Mouse (Mus musculus): ENCODE data around the gene Dhx16. TPM values are rescaled to one million over a fixed set of nuclear protein-coding genes. Genes with fewer than 3 reads are reported as not detected.

Dhx16 gene
- polyA plus RNA-seq, 1 experiment from 2014 or later = 38.3 TPM

DNA sequence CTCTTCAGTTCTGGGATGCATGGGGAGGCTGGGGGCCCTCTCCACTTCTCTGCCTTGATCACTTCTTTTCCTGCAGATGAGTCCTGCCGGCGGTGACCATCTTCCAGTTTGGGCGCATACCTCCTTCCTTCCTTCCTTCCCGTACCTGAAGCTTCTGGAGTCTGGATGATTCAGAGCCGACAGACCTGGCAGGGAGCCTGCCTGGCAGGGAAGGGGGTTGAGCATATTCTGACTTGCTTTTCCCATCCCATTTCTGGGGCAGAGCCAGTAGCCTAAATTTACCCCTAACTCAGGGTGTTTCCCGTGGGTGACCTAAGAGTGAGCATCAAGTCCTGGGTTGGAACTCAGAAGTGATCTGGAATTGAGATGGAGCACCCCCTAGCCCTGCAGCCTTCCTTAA lies 4.9 kb upstream of the Dhx16 start:
- Histone ChIP-seq H3K27ac (ENCODE audit: low read length) (no peak overlapping the region), H3K9ac (ENCODE audit: low read depth, low read length) (no peak overlapping the region), H3K36me3 (ENCODE audit: control insufficient read depth, insufficient read depth, low read length) (no peaks in the 10 kb centered on the region; the same call in 1 of the 2 replicates), H3K4me1 (ENCODE audit: control insufficient read depth, insufficient read depth, low read length) (peaks cover 23% of the 10 kb centered on the region), H3K4me2 (ENCODE audit: low read depth, low read length) (no peak overlapping the region), H3K27me3 (replicated peaks; ENCODE audit: control insufficient read depth, insufficient read depth, low read length) (no peaks in the 10 kb centered on the region), H3K4me3 (ENCODE audit: low read length) (no peak overlapping the region), H3K9me3 (ENCODE audit: control insufficient read depth, low read length) (0 out of 2 replicates have a peak, but pooled peaks cover 4% of the 10 kb centered on the region)
- ATAC-seq = no peak
- WGBS = 84% methylated on average over 6 of the region's 6 CpGs

DNA sequence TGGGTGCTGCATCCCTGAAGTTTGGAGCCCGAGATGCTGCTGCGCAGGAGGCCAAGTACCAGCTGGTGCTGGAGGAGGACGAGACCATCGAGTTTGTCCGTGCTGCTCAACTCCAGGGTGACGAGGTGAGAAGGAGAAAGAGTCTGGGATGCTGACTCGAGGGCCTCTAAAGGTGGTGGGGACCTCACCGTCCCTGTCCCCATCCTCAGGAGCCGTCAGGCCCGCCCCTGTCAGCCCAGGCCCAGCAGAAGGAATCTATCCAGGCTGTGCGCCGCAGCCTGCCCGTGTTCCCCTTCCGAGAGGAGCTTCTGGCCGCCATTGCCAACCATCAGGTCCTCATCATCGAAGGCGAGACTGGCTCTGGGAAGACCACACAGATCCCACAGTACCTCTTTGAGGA lies 3.3 kb downstream of the Dhx16 start:
- peaks cover 33% of the 10 kb centered on the region for H3K36me3 ChIP-seq (ENCODE audit: control insufficient read depth, insufficient read depth, low read length)
- no peak for ATAC-seq
- no peaks in the 10 kb centered on the region for H3K27me3 ChIP-seq (replicated peaks; ENCODE audit: control insufficient read depth, insufficient read depth, low read length)

DNA sequence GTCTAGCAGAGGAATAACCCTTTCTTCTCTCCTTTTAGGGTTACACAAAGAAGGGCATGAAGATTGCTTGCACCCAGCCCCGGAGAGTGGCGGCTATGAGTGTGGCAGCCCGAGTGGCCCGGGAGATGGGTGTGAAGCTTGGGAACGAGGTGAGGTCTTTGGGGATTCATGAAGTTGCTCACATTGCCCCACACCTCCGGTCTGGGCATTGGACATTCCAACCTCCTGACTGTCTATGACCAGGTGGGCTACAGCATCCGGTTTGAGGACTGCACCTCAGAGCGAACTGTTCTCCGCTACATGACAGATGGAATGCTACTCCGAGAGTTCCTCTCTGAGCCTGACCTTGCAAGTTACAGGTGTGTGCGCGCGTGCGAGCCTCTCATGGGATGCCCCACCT lies 4.2 kb downstream of the Dhx16 start:
- Histone ChIP-seq H3K36me3 (ENCODE audit: control insufficient read depth, insufficient read depth, low read length) (peaks cover 37% of the 10 kb centered on the region), H3K27me3 (replicated peaks; ENCODE audit: control insufficient read depth, insufficient read depth, low read length) (no peaks in the 10 kb centered on the region), H3K4me1 (ENCODE audit: control insufficient read depth, insufficient read depth, low read length) (peaks cover 4% of the 10 kb centered on the region; the same call in 1 of the 2 replicates), H3K9me3 (ENCODE audit: control insufficient read depth, low read length) (no peaks in the 10 kb centered on the region), H3K4me2 (ENCODE audit: low read depth, low read length) (no peak overlapping the region), H3K9ac (ENCODE audit: low read depth, low read length) (no peak overlapping the region), H3K27ac (ENCODE audit: low read length) (no peak overlapping the region), H3K4me3 (ENCODE audit: low read length) (no peak overlapping the region)
- WGBS = 97% methylated on average over 14 of the region's 14 CpGs
- no peak for ATAC-seq

More for the DNA sequence above, 3.3 kb downstream of the Dhx16 start:
- Histone ChIP-seq H3K27ac (ENCODE audit: low read length) (no peak overlapping the region), H3K4me2 (ENCODE audit: low read depth, low read length) (no peak overlapping the region), H3K4me1 (ENCODE audit: control insufficient read depth, insufficient read depth, low read length) (peaks cover 4% of the 10 kb centered on the region; the same call in 1 of the 2 replicates), H3K9me3 (ENCODE audit: control insufficient read depth, low read length) (no peaks in the 10 kb centered on the region), H3K9ac (ENCODE audit: low read depth, low read length) (no peak overlapping the region), H3K4me3 (ENCODE audit: low read length) (no peak overlapping the region)
- WGBS = 93% methylated on average over 17 of the region's 17 CpGs

DNA sequence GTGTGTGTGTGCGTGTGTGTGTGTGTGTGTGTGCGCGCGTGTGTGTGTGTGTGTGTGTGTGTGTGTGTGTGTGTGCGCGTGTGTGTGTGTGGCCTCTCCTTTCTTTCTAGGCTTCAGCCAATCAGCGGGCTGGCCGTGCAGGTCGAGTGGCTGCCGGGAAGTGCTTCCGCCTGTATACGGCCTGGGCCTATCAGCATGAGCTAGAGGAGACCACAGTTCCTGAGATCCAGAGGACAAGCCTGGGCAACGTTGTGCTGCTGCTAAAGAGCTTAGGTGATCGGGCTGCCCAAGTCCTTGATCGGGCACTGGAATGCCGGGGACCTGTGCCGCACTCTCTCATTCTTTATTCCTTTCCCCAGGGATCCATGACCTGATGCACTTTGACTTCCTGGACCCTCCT lies 8.1 kb downstream of the Dhx16 start:
- Histone ChIP-seq H3K4me3 (ENCODE audit: low read length) (no peak overlapping the region), H3K4me2 (ENCODE audit: low read depth, low read length) (no peak overlapping the region), H3K27me3 (replicated peaks; ENCODE audit: control insufficient read depth, insufficient read depth, low read length) (no peaks in the 10 kb centered on the region), H3K9ac (ENCODE audit: low read depth, low read length) (no peak overlapping the region), H3K9me3 (ENCODE audit: control insufficient read depth, low read length) (no peaks in the 10 kb centered on the region), H3K4me1 (ENCODE audit: control insufficient read depth, insufficient read depth, low read length) (no peaks in the 10 kb centered on the region), H3K36me3 (ENCODE audit: control insufficient read depth, insufficient read depth, low read length) (peaks cover 32% of the 10 kb centered on the region), H3K27ac (ENCODE audit: low read length) (no peak overlapping the region)
- WGBS = 70% methylated on average over 11 of the region's 17 CpGs
- no peak for ATAC-seq

DNA sequence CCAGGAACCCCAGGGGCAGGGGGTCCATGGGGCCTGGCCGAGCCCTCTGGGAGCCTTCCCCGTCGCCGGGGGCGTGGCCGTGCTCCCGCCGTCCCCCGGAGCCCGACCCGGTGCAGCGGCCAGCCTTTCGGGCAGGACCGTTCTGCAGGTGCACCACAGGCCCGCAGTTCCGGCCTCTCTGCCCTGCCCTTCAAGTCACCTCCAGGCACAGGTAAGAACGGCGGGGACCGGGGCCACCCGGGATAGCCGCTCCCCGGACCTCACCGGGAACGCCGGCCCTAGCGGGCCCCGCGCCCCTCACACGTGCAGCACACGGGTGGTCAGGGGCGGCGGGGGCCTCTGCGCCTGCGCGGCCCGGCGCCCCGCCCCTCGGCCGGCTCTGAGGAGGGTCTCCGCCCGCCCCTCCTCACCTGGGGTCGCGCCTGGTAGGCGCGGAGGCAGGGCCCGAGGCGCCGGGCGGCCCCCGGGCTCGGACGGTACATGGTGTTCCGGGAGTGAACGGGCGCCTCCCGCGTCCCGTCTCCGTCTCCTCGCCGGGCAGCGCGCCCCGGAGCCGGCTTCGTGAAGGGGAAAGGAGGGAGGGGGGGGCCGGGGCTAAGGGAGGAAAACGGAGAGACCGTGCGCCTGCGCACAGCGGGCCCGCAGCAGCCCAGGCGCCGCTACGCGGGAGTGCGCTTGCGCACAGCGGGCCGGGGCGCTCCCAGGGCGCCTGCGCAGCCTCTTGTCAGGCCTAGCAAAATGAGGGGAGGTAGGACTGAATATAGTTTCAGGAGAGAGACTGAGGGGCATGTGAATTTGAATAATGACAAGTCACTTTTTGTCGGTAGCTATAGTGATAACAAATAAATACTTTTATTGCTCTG lies 17.4 kb downstream of the Dhx16 start, which contains the start of gene 2310061I04Rik:
TSS of gene 2310061I04Rik (minus strand) at position 651 of the 863 bp plus-strand sequence.
- Histone ChIP-seq H3K9me3 (ENCODE audit: control insufficient read depth, low read length) (no peaks in the 10 kb centered on the region), H3K36me3 (ENCODE audit: control insufficient read depth, insufficient read depth, low read length) (peaks cover 11% of the 10 kb centered on the region; the same call in 1 of the 2 replicates), H3K4me2 (ENCODE audit: low read depth, low read length) (peak within 1 kb of the TSS; percentile 92), H3K4me1 (ENCODE audit: control insufficient read depth, insufficient read depth, low read length) (peaks cover 14% of the 10 kb centered on the region), H3K9ac (ENCODE audit: low read depth, low read length) (peak within 1 kb of the TSS; percentile 84), H3K27me3 (replicated peaks; ENCODE audit: control insufficient read depth, insufficient read depth, low read length) (no peaks in the 10 kb centered on the region), H3K27ac (ENCODE audit: low read length) (peak within 1 kb of the TSS; percentile 72), H3K4me3 (ENCODE audit: low read length) (peak within 1 kb of the TSS; percentile 72)
- under 1% methylated on average over 82 of the region's 86 CpGs for WGBS
- ATAC-seq = peak; percentile 95

DNA sequence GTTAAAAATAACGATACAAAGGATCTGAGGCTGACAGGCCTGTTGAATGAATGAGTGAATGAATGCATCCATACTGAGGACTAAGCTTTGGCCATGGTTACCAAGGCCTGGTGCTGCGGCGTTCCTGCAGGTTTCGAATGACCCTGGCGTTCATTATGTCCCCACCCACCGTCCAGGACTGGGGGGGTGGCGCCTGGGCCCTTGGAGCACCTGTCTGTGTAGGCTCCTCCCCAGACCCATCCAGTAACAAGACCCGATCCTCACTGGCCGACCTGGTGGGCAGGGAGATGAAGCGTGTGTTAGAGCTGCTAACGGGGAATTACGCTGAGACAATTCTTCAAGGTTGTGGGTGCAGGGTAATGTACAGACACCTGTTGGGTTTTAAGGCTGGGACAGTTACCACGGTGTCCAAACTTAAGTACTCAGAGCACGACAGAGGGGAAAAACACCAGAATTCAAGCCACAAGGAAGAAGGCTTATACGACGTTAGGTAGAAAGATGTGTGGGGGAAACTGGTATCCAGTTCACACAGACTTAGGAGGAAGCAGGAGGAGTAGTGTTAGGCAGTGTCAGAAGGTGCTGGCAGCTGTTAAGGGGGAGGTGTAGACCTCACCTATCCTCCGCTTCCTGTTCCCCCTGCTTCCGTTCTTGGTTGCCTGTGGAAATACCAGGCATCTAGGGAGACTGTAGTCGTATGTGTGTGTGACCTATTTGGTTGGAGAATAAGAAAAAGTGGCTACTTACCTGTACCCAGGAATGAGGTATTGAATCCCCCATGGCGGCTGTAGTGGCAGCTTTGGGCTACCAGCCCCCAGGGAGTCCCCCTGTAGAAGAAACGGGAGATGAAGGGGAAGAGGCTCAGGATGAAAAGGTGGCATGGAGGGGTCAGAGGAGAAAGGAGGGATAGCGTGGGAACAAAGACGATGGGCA lies 18.3 kb downstream of the Dhx16 start:
- ATAC-seq = peak; percentile 56
- Histone ChIP-seq H3K4me2 (ENCODE audit: low read depth, low read length) (peak overlapping the region; percentile 51), H3K36me3 (ENCODE audit: control insufficient read depth, insufficient read depth, low read length) (peaks cover 9% of the 10 kb centered on the region; the same call in 1 of the 2 replicates), H3K27ac (ENCODE audit: low read length) (peak overlapping the region; percentile 4; the same call in 1 of the 2 replicates), H3K9me3 (ENCODE audit: control insufficient read depth, low read length) (no peaks in the 10 kb centered on the region), H3K4me3 (ENCODE audit: low read length) (peak overlapping the region; percentile 72), H3K4me1 (ENCODE audit: control insufficient read depth, insufficient read depth, low read length) (peaks cover 14% of the 10 kb centered on the region), H3K27me3 (replicated peaks; ENCODE audit: control insufficient read depth, insufficient read depth, low read length) (no peaks in the 10 kb centered on the region), H3K9ac (ENCODE audit: low read depth, low read length) (peak overlapping the region; percentile 66)
- WGBS = 40% methylated on average over 23 of the region's 23 CpGs

DNA sequence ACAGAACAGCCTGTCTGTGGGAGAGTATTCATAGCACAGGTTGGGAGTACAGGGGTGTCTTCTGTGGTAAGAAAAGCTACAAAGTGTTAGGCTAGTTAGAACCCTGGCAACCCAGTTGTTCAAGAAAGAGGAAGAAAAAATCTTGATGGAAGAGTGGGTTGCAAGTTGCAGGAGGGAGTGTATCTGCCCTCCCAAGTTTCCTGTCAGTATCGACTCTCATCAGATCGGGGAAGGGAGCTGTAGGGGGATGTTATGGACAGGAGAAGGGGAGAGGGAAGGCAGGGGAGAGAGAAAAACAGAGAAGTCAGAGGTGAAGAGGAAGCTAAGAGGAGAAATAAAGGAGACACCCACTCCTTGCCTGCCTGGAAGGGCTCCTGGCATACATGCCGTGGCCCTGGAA lies 21.0 kb downstream of the Dhx16 start:
- no peak overlapping the region for H3K27ac ChIP-seq (ENCODE audit: low read length)
- H3K9ac ChIP-seq (ENCODE audit: low read depth, low read length) = no peak overlapping the region
- no peaks in the 10 kb centered on the region for H3K27me3 ChIP-seq (replicated peaks; ENCODE audit: control insufficient read depth, insufficient read depth, low read length)
- H3K36me3 ChIP-seq (ENCODE audit: control insufficient read depth, insufficient read depth, low read length) = no peaks in the 10 kb centered on the region; the same call in 1 of the 2 replicates
- 93% methylated on average over 3 of the region's 3 CpGs for WGBS
- H3K4me1 ChIP-seq (ENCODE audit: control insufficient read depth, insufficient read depth, low read length) = peaks cover 13% of the 10 kb centered on the region
- H3K4me3 ChIP-seq (ENCODE audit: low read length) = no peak overlapping the region
- H3K4me2 ChIP-seq (ENCODE audit: low read depth, low read length) = no peak overlapping the region
- no peak for ATAC-seq
- no peaks in the 10 kb centered on the region for H3K9me3 ChIP-seq (ENCODE audit: control insufficient read depth, low read length)

DNA sequence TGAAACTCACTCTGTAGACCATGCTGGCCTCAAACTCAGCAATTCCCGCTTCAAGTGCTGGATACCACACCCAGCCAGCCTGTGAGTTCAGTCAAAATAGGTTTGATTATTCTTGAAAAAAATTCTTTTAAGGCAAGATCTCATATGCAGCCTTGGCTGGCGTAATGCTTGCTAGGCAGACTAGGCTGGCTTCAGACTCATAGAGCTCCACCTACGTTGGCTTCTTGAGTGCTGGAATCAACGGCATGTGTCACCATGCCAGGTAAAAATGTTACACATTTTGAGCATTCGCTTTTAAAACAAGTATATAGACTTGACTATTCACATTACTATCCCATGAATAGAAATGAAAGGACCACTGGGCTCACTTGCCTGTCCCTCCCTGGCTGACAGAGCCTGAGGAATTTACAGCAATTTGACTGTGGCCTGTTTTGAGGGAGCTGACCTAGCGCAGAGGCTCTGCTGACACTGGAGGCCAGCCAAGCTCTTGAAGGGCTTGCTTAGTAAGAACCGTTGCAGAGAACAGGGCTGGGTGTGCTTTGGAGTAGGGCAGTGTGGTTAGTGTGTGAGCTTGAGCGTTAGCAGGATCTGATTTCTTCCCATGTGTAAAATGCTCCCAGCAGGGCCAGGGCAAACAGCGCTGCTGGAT lies 23.8 kb downstream of the Dhx16 start:
- WGBS = 87% methylated on average over 9 of the region's 9 CpGs
- H3K4me2 ChIP-seq (ENCODE audit: low read depth, low read length) = no peak overlapping the region
- no peak overlapping the region for H3K9ac ChIP-seq (ENCODE audit: low read depth, low read length)
- H3K4me3 ChIP-seq (ENCODE audit: low read length) = no peak overlapping the region
- H3K27me3 ChIP-seq (replicated peaks; ENCODE audit: control insufficient read depth, insufficient read depth, low read length) = no peaks in the 10 kb centered on the region
- H3K36me3 ChIP-seq (ENCODE audit: control insufficient read depth, insufficient read depth, low read length) = peaks cover 3% of the 10 kb centered on the region
- no peak overlapping the region for H3K27ac ChIP-seq (ENCODE audit: low read length)
- H3K9me3 ChIP-seq (ENCODE audit: control insufficient read depth, low read length) = no peaks in the 10 kb centered on the region
- H3K4me1 ChIP-seq (ENCODE audit: control insufficient read depth, insufficient read depth, low read length) = no peaks in the 10 kb centered on the region
- no peak for ATAC-seq

DNA sequence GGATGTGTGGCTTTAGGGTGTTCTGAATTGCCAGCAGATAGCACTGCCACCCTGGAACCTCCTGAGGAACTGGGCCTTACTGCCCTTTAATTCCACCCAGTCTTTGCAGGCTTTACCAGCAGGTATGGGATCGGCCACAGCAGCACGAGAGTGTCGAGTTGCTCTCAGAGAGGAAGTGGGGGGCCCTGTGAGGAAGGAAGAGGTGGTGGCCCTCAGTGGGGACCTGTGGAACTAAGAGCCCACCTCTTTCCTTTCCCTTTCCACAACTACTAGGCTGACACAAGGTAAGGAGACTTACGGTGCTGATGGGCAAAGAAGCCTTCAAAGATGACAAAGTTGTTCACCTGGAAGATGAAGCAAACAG lies 24.4 kb downstream of the Dhx16 start:
- Histone ChIP-seq H3K9me3 (ENCODE audit: control insufficient read depth, low read length) (no peaks in the 10 kb centered on the region), H3K4me3 (ENCODE audit: low read length) (no peak overlapping the region), H3K4me2 (ENCODE audit: low read depth, low read length) (no peak overlapping the region), H3K27ac (ENCODE audit: low read length) (no peak overlapping the region), H3K36me3 (ENCODE audit: control insufficient read depth, insufficient read depth, low read length) (peaks cover 3% of the 10 kb centered on the region), H3K27me3 (replicated peaks; ENCODE audit: control insufficient read depth, insufficient read depth, low read length) (no peaks in the 10 kb centered on the region), H3K4me1 (ENCODE audit: control insufficient read depth, insufficient read depth, low read length) (peaks cover 4% of the 10 kb centered on the region), H3K9ac (ENCODE audit: low read depth, low read length) (no peak overlapping the region)
- 84% methylated on average over 4 of the region's 4 CpGs for WGBS
- no peak for ATAC-seq
